Mouse (Mus musculus): Measurements from ENCODE around the gene Ccl9.

Gene Ccl9

GRCm38 (mm10) chr11:83578186-83578760 is at the start of gene Ccl9:
Ccl9 (minus strand) TSS chr11:83578636.
- no peak for DNase-seq

DNA sequence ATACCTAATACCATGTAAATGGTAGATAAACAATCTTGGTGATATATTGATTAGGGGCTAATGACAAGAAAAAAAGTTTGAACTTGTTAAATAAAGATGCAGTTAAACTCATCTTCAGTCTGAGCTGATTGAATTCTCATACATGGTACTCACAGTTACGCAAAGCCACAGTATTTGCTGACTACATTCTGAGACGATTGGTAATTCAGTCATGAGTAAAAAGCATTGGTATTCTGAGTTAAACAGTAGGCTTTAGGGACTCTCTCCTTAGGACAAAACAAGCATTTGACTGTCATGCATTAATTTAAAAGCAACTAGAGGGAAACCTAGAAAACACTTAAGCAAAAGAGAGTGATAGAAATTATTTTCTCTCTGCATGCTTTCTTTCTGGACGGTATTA is 45.1 kb upstream of the Ccl9 start:
- no peak for DNase-seq

GRCm38 (mm10) chr11:83619037-83619436 is 40.6 kb upstream of the Ccl9 start:
- DNase-seq, result no peak

GRCm38 (mm10) chr11:83618238-83618637 is 39.8 kb upstream of the Ccl9 start:
- no peak for DNase-seq

DNA sequence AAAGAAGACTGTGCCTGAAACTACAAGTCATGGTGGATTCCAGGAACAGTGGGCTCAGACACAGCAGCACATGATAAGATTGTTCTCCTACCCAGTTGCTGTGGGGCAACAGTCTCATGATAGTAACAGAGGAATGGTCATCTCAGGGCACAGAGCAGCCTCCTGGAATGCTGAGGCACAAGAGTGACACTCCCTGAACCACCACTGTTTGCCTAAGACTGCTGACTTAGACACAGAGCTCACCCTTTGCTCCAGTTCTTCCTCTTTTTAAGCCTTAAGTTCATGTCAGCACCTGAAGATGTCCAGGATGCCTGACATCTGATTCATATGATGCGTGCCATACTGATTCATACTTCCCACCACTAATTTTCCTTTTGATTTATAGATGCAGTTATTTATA is 38.1 kb upstream of the Ccl9 start:
- DNase-seq, result no peak

- DNase-seq, result no peak
Observed at GRCm38 (mm10) chr11:83610900-83611299, 32.5 kb upstream of the Ccl9 start.

GRCm38 (mm10) chr11:83606396-83606795 is 28.0 kb upstream of the Ccl9 start:
- no peak for DNase-seq

- no peak for DNase-seq
Observed at GRCm38 (mm10) chr11:83605535-83605934, 27.1 kb upstream of the Ccl9 start.

DNA sequence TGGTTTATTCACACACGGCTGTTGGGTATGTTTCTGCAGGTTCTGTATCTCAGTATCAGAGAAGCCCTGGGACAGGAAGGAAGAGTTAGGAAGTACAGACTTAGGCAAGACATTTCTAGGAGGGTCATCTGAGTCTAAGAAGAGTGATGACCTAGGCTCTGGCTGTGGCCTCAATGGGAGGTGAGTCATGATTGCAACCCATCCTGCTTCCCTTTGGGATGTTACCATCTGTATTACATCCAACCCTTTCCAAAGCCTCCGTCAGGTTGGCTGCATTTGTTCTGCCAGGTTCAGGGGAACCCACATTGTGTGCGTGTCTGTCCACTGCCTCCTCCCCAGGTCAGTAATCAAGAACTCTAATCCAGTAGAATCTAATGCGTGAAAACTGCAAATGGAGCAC is 26.3 kb upstream of the Ccl9 start:
- DNase-seq, result no peak

- DNase-seq, result no peak
Observed at GRCm38 (mm10) chr11:83603399-83603798, 25.0 kb upstream of the Ccl9 start.

DNA sequence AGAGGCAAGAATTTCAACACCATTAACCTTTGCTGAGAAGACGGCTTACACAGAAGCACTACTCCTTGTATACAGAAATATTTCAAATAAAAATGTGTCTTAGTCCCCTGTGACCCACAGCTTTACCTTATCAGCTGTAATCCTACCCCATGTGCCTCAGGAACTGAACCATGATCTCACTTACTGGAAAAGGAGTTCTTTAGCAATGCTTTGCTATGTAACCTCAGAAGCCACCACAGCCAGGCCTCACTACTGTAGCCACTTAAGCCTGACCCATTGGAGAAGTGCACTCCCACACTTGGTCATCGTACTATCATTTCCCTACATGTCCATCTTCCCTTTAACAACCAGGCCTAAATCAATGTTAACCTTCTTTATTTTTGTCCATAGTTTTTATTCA is 22.1 kb upstream of the Ccl9 start:
- peak; percentile 15 for DNase-seq

DNA sequence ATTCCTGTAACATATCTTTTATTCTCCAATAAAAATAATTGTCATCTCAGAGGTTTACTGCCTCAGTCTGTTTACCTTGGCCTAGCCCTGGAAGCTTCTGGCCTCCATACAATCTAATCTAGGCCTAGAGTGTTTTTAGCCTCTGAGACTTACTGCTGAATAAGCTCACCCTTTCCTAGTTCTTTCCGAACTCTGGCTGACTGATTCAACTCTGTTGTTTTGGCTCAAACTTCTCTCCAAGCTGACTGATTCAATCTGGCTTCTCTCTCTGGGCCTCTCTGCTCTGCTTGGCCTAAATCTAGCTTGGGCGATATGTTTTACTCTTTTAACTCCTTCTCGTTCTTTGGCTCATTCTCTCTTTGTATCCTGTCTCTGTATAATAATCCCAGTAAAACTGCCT is 20.6 kb upstream of the Ccl9 start:
- DNase-seq, result no peak

DNA sequence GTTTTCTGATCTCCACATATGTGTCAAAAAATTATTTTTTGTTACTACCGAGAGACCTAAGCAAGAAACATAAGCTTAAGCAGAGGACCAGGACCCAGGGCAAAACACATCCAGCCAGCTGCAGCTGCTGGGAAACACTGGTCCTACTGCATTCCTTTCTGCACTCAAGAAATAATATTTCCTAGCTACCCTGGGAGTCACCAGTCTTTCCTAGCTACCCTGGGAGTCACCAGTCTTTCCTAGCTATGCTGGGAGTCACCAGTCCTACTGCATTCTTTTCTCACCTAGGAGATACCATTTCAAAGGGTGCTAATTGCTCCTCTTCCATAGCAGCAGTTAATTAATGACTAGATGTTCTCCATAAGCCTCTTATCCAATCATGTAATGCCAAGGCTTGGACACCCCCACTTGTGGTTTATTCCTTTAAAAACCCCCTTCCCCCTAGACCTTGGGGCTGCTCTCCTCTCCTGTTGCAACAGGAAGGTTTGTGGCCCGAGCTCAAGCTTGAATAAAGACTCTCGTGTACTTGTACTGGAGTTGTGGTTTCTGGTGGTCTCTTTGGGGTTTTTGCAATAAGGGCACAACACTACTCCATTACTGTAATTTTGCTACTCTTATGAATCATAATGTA is 19.9 kb upstream of the Ccl9 start:
- no peak for DNase-seq

DNA sequence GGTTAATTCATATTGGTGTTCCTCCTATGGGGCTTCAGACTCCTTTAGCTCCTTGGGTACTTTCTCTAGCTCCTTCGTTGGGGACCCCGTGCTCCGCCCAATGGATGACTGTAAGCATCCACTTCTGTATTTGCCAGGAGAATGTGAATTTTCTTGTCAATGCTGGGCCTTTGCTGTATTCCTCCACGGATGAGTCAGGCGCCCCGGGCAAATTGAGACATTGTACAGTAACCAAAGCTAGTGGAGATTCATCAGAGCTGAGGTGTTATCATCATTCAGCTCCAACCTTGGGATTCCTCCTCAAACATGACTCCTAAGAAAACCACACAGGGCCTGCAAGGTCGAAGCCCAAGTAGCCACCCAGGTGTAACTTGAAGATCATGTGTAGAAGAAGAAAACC is 19.4 kb upstream of the Ccl9 start:
- DNase-seq, result no peak

DNA sequence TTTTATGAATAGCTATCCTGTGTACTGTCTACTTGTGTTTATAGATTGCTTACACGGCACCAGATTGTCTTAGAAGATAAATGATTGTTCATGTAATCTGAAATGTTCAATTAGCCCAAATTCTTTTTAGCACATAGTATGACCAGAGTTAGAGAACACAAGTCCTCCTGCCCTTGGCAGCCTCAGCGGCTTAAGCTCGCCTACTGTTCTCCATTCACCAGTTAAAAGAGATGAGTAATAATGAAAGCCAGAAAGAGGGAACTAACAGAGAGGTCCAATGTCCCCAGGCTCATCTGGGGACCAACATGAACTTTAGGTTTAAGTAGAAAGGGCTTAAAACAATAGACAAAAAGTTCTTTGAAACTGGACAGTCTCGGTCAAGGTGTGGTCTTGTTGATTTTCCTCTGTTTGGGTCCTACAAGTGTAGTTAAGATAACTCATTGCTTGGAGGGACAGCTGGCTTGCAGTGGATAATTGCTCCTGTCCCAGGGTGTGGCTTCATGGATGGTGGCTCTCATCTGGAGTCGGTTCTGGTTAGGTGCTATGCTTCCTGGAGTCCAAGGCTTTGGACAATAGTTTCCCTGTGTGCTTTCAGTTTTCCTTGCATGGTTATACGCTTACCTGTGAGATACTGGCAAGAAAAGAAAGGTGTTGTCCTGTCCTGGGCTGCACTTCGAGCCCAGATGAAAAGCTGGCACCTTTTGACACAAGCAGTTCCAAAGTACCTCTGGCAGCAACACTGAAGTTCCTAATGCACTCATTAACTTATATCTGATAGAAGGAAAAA is 17.4 kb upstream of the Ccl9 start:
- DNase-seq, result no peak

- DNase-seq, result no peak
Observed at GRCm38 (mm10) chr11:83593453-83593852, 15.0 kb upstream of the Ccl9 start.

- no peak for DNase-seq
Observed at GRCm38 (mm10) chr11:83592853-83593252, 14.4 kb upstream of the Ccl9 start, which contains the start of gene Ccl6. Ccl6 (minus strand) TSS chr11:83593087.

DNA sequence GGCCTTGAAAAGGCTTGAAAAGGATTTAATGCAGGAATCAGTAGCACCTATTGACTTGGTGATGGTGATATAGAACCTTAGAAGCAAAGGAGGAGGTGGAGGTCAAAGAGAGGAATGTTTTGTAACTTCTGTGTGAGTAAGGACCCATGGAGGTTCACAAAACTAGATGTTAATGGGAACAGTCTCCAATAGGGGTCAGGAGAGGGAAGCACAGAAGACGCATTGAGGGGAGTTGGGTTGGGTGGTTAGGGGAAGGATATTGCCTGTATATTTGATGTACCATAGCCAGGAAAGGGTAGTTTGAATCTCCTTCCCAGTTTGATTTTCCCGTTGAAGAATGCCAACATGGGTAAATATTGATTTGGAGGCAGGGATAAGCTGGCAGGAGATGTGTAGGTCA is 5.8 kb upstream of the Ccl9 start:
- DNase-seq, result no peak

- no peak for DNase-seq
Observed at GRCm38 (mm10) chr11:83583450-83583754, 5.0 kb upstream of the Ccl9 start.

- no peak for DNase-seq
Observed at GRCm38 (mm10) chr11:83582626-83583449, 4.4 kb upstream of the Ccl9 start.

- no peak for DNase-seq
Observed at GRCm38 (mm10) chr11:83581626-83582610, 3.5 kb upstream of the Ccl9 start.

- no peak for DNase-seq
Observed at GRCm38 (mm10) chr11:83580699-83581232, 2.3 kb upstream of the Ccl9 start.

All from lung, postnatal 14 days (tissue).